Mouse (Mus musculus) heart, embryonic 16.5 days (tissue): ENCODE results near the gene Skp2. TPM values are rescaled to one million over a fixed set of nuclear protein-coding genes. Genes with fewer than 3 reads are reported as not detected.

Source experiments
- polyA plus RNA-seq: library from polyadenylated mRNA; unstranded; fragments of >200 nt; fragmentation: Nextera tagmentation; extraction: Ambion mirVana; gene quantifications from 2 replicates; pipeline ENCODE4 v1.2.1, GENCODE M21; 2015

Gene Skp2
- polyA plus RNA-seq, 1 experiment from 2014 or later, result 21.8 TPM

Other genes with a start within 250 kb of the Skp2 start
- gene Ranbp3l, start 187.5 kb downstream of the Skp2 start, polyA plus RNA-seq, result 0.18 and 0.35 TPM in 2 replicates
- 41.5 and 45.8 TPM in 2 replicates for gene Nadk2, start 84.2 kb downstream of the Skp2 start, polyA plus RNA-seq
- gene Lmbrd2, start 14.9 kb downstream of the Skp2 start, polyA plus RNA-seq, result 1.7 and 2.3 TPM in 2 replicates
- gene Ugt3a1, start 121.5 kb upstream of the Skp2 start, polyA plus RNA-seq, result not detected in 2 replicates
- not detected in 2 replicates for gene Ugt3a2, start 180.1 kb upstream of the Skp2 start, polyA plus RNA-seq